ENCODE assay signal across 8 mouse cellular contexts in genomic region chr13:54949592-54949991, GRCm38 (mm10). TPM values are rescaled to one million over a fixed set of nuclear protein-coding genes. Genes with fewer than 3 reads are reported as not detected.
DNase-seq lines count a peak whose midpoint lies in the region; ATAC-seq and TF ChIP-seq lines count a peak whose summit lies in the region.

No protein-coding gene starts in this region.

- no peak for TF ChIP-seq CTCF in cortical plate, adult 2 months (IDR thresholded peaks at IDR 0.05; ENCODE audit: extremely low read depth, insufficient read depth, low read length)
- no peak for TF ChIP-seq CTCF in small intestine, adult 2 months (IDR thresholded peaks at IDR 0.05; ENCODE audit: extremely low read depth, insufficient read length, insufficient replicate concordance, low read depth, low read length)

- no peaks in the 10 kb centered on the region for H3K36me3 ChIP-seq in heart, embryonic 13.5 days
- no peaks in the 10 kb centered on the region for H3K36me3 ChIP-seq in small intestine, adult 2 months (ENCODE audit: control insufficient read depth, insufficient read depth, low read length)

- H3K4me2 ChIP-seq in heart, embryonic 13.5 days: peak overlapping the region; percentile 99

- under 1% methylated on average over 44 of the region's 44 CpGs for WGBS in heart, embryonic 13.5 days
- WGBS in small intestine, adult 2 months: 1% methylated on average over 44 of the region's 44 CpGs

- 0 out of 2 replicates have a peak, but pooled peaks have one; percentile 23 for ATAC-seq in heart, embryonic 13.5 days (ENCODE audit: extremely low read depth, insufficient number of reproducible peaks, low FRiP score, low TSS enrichment)
- no peak for ATAC-seq in megakaryocyte, adult 5-6 weeks (ENCODE audit: poor library complexity, severe bottlenecking)

- H3K27me3 ChIP-seq in heart, embryonic 13.5 days (replicated peaks): peaks cover 99% of the 10 kb centered on the region
- peaks cover 22% of the 10 kb centered on the region for H3K27me3 ChIP-seq in small intestine, adult 2 months (ENCODE audit: control insufficient read depth, insufficient read depth, low read length)

- H3K9me3 ChIP-seq in heart, embryonic 13.5 days: no peaks in the 10 kb centered on the region

- H3K9ac ChIP-seq in heart, embryonic 13.5 days: peak overlapping the region; percentile 77

- no peak for TF ChIP-seq POLR2A in cortical plate, adult 2 months (IDR thresholded peaks at IDR 0.05; ENCODE audit: extremely low read depth, insufficient read depth, low read length)
- TF ChIP-seq POLR2A in small intestine, adult 2 months (IDR thresholded peaks at IDR 0.05; ENCODE audit: low read depth, low read length): no peak

- H3K4me3 ChIP-seq in cortical plate, adult 2 months (ENCODE audit: insufficient read depth, low read length): peak overlapping the region; percentile 63
- H3K4me3 ChIP-seq in heart, embryonic 13.5 days: peak overlapping the region; percentile 68
- H3K4me3 ChIP-seq in small intestine, adult 2 months (ENCODE audit: low read depth, low read length): peak overlapping the region; percentile 68

- peaks cover 2% of the 10 kb centered on the region for H3K4me1 ChIP-seq in cortical plate, adult 2 months (ENCODE audit: control insufficient read depth, insufficient read depth, low read length)
- H3K4me1 ChIP-seq in heart, embryonic 13.5 days: peaks cover 20% of the 10 kb centered on the region
- H3K4me1 ChIP-seq in small intestine, adult 2 months (ENCODE audit: control insufficient read depth, insufficient read depth, insufficient read length, low read length): no peaks in the 10 kb centered on the region; the same call in 1 of the 2 replicates

- peak; percentile 29 for DNase-seq in thymus, postnatal 4 days
- DNase-seq in thymus, postnatal 25 days: no peak
- peak; percentile 47 to 62 for DNase-seq in kidney, postnatal 4 days
- DNase-seq in lung, postnatal 36 days: peak; percentile 10

- H3K27ac ChIP-seq in cortical plate, adult 2 months (ENCODE audit: insufficient read depth, low read length): peak overlapping the region; percentile 98
- 0 out of 2 replicates have a peak overlapping the region, but pooled peaks have one; percentile 20 for H3K27ac ChIP-seq in heart, embryonic 13.5 days (replicated peaks)
- H3K27ac ChIP-seq in small intestine, adult 2 months (ENCODE audit: insufficient read depth, low read depth, low read length): no peak overlapping the region

RNA-seq across cellular contexts. Expression of gene Unc5a, which starts 0.4 kb away (rescaled TPM):
- polyA plus RNA-seq in cortical plate, adult 2 months (2012; rRNA removed): 62.2 and 66.0 TPM in 2 replicates
- 2.3 and 2.6 TPM in 2 replicates for polyA plus RNA-seq in heart, embryonic 13.5 days (2015; fragmentation: Nextera tagmentation; extraction: Ambion mirVana)
- 4.4 and 5.1 TPM in 2 replicates for polyA plus RNA-seq in small intestine, adult 2 months (2012; rRNA removed)
- 0.38 and 0.71 TPM in 2 replicates for total RNA-seq in megakaryocyte, adult 5-6 weeks (2015)
- total RNA-seq in megakaryocyte, adult 5-6 weeks (2017): 0.24 and 1.8 TPM in 2 replicates

Comparison
In these comparisons a context has a peak if more than half of its experiments do, and no peak if none do; other contexts are left out.
1. RNA of gene Unc5a, which starts 0.4 kb away (polyA plus RNA-seq): 62.2 to 66.0 TPM in cortical plate, adult 2 months; 4.4 to 5.1 TPM in small intestine, adult 2 months and 2.3 to 2.6 TPM in heart, embryonic 13.5 days; every median in the first group is over 10 times any median in the second.
2. Peak in every context shown above with its lines, with median percentiles within 50 percentile points of each other: H3K4me3 ChIP-seq.